Mouse (Mus musculus) heart, embryonic 16.5 days (tissue): ENCODE data around the gene Gm428. TPM values are rescaled to one million over a fixed set of nuclear protein-coding genes. Genes with fewer than 3 reads are reported as not detected.
"Not testable (repeated sequence)": the region's sequence is repeated elsewhere in the genome, so short reads cannot be mapped to it uniquely, and the experiment has no call there.

ENCODE experiments used
- ATAC-seq: fragments of 200-750 bp; cut with Nextera tagmentation; replicated peaks from 2 replicates; pipeline ENCODE4 v1.8.0; 2017; ENCODE audit warnings: moderate number of reproducible peaks; ENCODE audit not compliant: insufficient read depth, low FRiP score; ENCODE audit errors: extremely low read depth
- H3K27ac ChIP-seq: fragments of 300-500 bp; sonication (generic); 2 replicates; pipeline ENCODE4 v1.5.1; 2014; ENCODE audit warnings: mild to moderate bottlenecking, low read length, control low read depth, moderate library complexity
- H3K27me3 ChIP-seq: fragments of 300-500 bp; sonication (generic); 2 replicates; pipeline ENCODE4 v1.6.1; 2014; ENCODE audit warnings: low read length, mixed read lengths; ENCODE audit not compliant: control insufficient read depth, insufficient read depth
- H3K36me3 ChIP-seq: fragments of 300-500 bp; sonication (generic); 2 replicates; pipeline ENCODE4 v1.6.1; 2014; ENCODE audit not compliant: control insufficient read depth, insufficient read depth
- H3K4me1 ChIP-seq: fragments of 300-500 bp; sonication (generic); 2 replicates; pipeline ENCODE4 v1.6.1; 2014; ENCODE audit warnings: low read length, mixed read lengths; ENCODE audit not compliant: control insufficient read depth, insufficient read depth
- H3K4me2 ChIP-seq: fragments of 300-500 bp; sonication (generic); 2 replicates; pipeline ENCODE4 v1.6.1; 2014; ENCODE audit warnings: low read depth, mild to moderate bottlenecking, control low read depth, low read length
- H3K4me3 ChIP-seq: fragments of 300-500 bp; sonication (generic); 2 replicates; pipeline ENCODE4 v1.5.1; 2014; ENCODE audit warnings: mild to moderate bottlenecking, control low read depth, low read length
- H3K9ac ChIP-seq: fragments of 300-500 bp; sonication (generic); 2 replicates; pipeline ENCODE4 v1.6.1; 2014; ENCODE audit warnings: low read length, control low read depth
- H3K9me3 ChIP-seq: fragments of 300-500 bp; sonication (generic); replicated peaks from 2 replicates; pipeline ENCODE4 v1.6.1; 2016; ENCODE audit warnings: low read length; ENCODE audit not compliant: control insufficient read depth
- WGBS: fragments of 180-500 bp; shearing (Covaris S2); extraction: QIAGEN DNeasy Blood & Tissue Kit; methylation state at CpG from one replicate; pipeline ENCODE4 v1.1.7; 2014; 5-methylcytosine and 5-hydroxymethylcytosine counted together
- polyA plus RNA-seq: library from polyadenylated mRNA; unstranded; fragments of >200 nt; fragmentation: Nextera tagmentation; extraction: Ambion mirVana; gene quantifications from 2 replicates; pipeline ENCODE4 v1.2.1, GENCODE M21; 2015

Gm428 gene
- polyA plus RNA-seq, result not detected in 2 replicates

- WGBS, result no CpG with 5 or more reads among the region's 4 CpGs
- ATAC-seq, H3K9me3 ChIP-seq: not testable (repeated sequence)
Measured at GRCm38 (mm10) chr4:73683216-73683615, at the start of gene Gm428. TSS of gene Gm428 (plus strand) at chr4:73683516.

GRCm38 (mm10) chr4:73637821-73638220, 45.5 kb upstream of the Gm428 start, which contains the start of gene Gm11236:
TSS of gene Gm11236 (plus strand) at chr4:73638121.
- no CpG with 5 or more reads among the region's 4 CpGs for WGBS
- not testable (repeated sequence) for H3K27me3 ChIP-seq, H3K27ac ChIP-seq, H3K4me1 ChIP-seq, H3K9me3 ChIP-seq, ATAC-seq, H3K4me3 ChIP-seq, H3K9ac ChIP-seq, H3K4me2 ChIP-seq, H3K36me3 ChIP-seq

More at GRCm38 (mm10) chr4:73683216-73683615, at the start of gene Gm428:
- H3K27ac ChIP-seq, H3K9ac ChIP-seq, H3K27me3 ChIP-seq, H3K36me3 ChIP-seq, H3K4me3 ChIP-seq, H3K4me2 ChIP-seq, H3K4me1 ChIP-seq: not testable (repeated sequence)

GRCm38 (mm10) chr4:73661864-73662263, 21.5 kb upstream of the Gm428 start:
- H3K27me3 ChIP-seq, H3K9me3 ChIP-seq, H3K4me1 ChIP-seq, H3K4me3 ChIP-seq, H3K36me3 ChIP-seq, H3K9ac ChIP-seq, H3K27ac ChIP-seq, ATAC-seq, H3K4me2 ChIP-seq: not testable (repeated sequence)
- 76% methylated on average over 4 of the region's 4 CpGs for WGBS

- H3K9me3 ChIP-seq, H3K4me2 ChIP-seq, H3K27me3 ChIP-seq, H3K36me3 ChIP-seq, H3K4me3 ChIP-seq, H3K9ac ChIP-seq, ATAC-seq, H3K4me1 ChIP-seq, H3K27ac ChIP-seq: not testable (repeated sequence)
- no CpG with 5 or more reads among the region's 4 CpGs for WGBS
Measured at GRCm38 (mm10) chr4:73668054-73668453, 15.3 kb upstream of the Gm428 start, which contains the start of gene Gm11239. TSS of gene Gm11239 (plus strand) at chr4:73668354.

GRCm38 (mm10) chr4:73718761-73719160, 35.4 kb downstream of the Gm428 start:
- H3K4me1 ChIP-seq, result no peaks in the 10 kb centered on the region
- no peak overlapping the region for H3K27ac ChIP-seq
- H3K9ac ChIP-seq, result no peak overlapping the region
- no peaks in the 10 kb centered on the region for H3K9me3 ChIP-seq
- H3K4me3 ChIP-seq, result no peak overlapping the region
- no peak overlapping the region for H3K4me2 ChIP-seq
- no peaks in the 10 kb centered on the region for H3K36me3 ChIP-seq
- ATAC-seq, result no peak
- WGBS, result 78% methylated on average over 1 of the region's 1 CpGs
- no peaks in the 10 kb centered on the region for H3K27me3 ChIP-seq

- Histone ChIP-seq H3K27me3 (no peaks in the 10 kb centered on the region), H3K36me3 (no peaks in the 10 kb centered on the region)
Measured at GRCm38 (mm10) chr4:73719819-73720218, 36.5 kb downstream of the Gm428 start.

More at GRCm38 (mm10) chr4:73719819-73720218, 36.5 kb downstream of the Gm428 start:
- Histone ChIP-seq H3K9ac (no peak overlapping the region), H3K9me3 (no peaks in the 10 kb centered on the region), H3K4me3 (no peak overlapping the region), H3K4me2 (no peak overlapping the region), H3K27ac (no peak overlapping the region), H3K4me1 (no peaks in the 10 kb centered on the region)
- ATAC-seq, result no peak

Other genes starting within 250 kb of the Gm428 start
- not detected in 2 replicates for gene Gm11238, start 75.6 kb upstream of the Gm428 start, polyA plus RNA-seq
- not detected in 2 replicates for gene Gm11237, start 60.5 kb upstream of the Gm428 start, polyA plus RNA-seq
- not detected in 2 replicates for gene Gm11236, start 45.4 kb upstream of the Gm428 start, polyA plus RNA-seq
- not detected in 2 replicates for gene Gm11239, start 15.2 kb upstream of the Gm428 start, polyA plus RNA-seq
- 0.81 and 0.86 TPM in 2 replicates for gene Rasef, start 107.5 kb downstream of the Gm428 start, polyA plus RNA-seq
- not detected in 2 replicates for gene Gm11758, start 192.8 kb downstream of the Gm428 start, polyA plus RNA-seq
- not detected in 2 replicates for gene Gm11757, start 207.6 kb downstream of the Gm428 start, polyA plus RNA-seq
- gene Gm13871, start 222.4 kb downstream of the Gm428 start, polyA plus RNA-seq, result not detected in 2 replicates
- not detected in 2 replicates for gene Gm11756, start 237.2 kb downstream of the Gm428 start, polyA plus RNA-seq